Mouse (Mus musculus) kidney, adult 2 months (tissue): ENCODE data around the gene Sfrp5. TPM values are rescaled to one million over a fixed set of nuclear protein-coding genes. Genes with fewer than 3 reads are reported as not detected.

Experiments
- DNase-seq: peaks from one replicate; pipeline ENCODE4 v3.0.0; 2021
- H3K27ac ChIP-seq: fragments of 200-500 bp; 2 replicates; pipeline ENCODE4 v1.5.1; 2012; ENCODE audit warnings: low read depth, low read length, control low read depth, inconsistent platforms; ENCODE audit not compliant: insufficient read depth
- H3K27me3 ChIP-seq: fragments of 200-500 bp; replicated peaks from 2 replicates; pipeline ENCODE4 v1.6.1; 2012; ENCODE audit warnings: mild to moderate bottlenecking, moderate library complexity, low read length, inconsistent platforms; ENCODE audit not compliant: control insufficient read depth, insufficient read depth
- H3K36me3 ChIP-seq: fragments of 200-500 bp; 2 replicates; pipeline ENCODE4 v1.6.1; 2012; ENCODE audit warnings: mild to moderate bottlenecking, moderate library complexity, low read length, inconsistent platforms; ENCODE audit not compliant: control insufficient read depth, insufficient read depth
- H3K4me1 ChIP-seq: fragments of 200-500 bp; 2 replicates; pipeline ENCODE4 v1.6.1; 2011; ENCODE audit warnings: low read length; ENCODE audit not compliant: control insufficient read depth, insufficient read depth
- H3K4me3 ChIP-seq: fragments of 200-500 bp; 2 replicates; pipeline ENCODE4 v1.5.1; 2011; ENCODE audit warnings: mild to moderate bottlenecking, low read depth, low read length, control low read depth; ENCODE audit not compliant: insufficient read depth
- CTCF ChIP-seq: fragments of 200-500 bp; conservative IDR thresholded peaks from 2 replicates; pipeline ENCODE4 v1.5.1; 2011; ENCODE audit warnings: low read depth, mild to moderate bottlenecking, control low read depth, low read length, moderate library complexity, mixed read lengths; ENCODE audit not compliant: insufficient read depth, insufficient read length
- POLR2A ChIP-seq: fragments of 200-500 bp; IDR thresholded peaks from one replicate; pipeline ENCODE4 v1.6.1; 2011; ENCODE audit warnings: low read depth, low read length, control low read depth
- WGBS: fragments of 180-500 bp; shearing (Covaris S2); methylation state at CpG from one replicate; pipeline ENCODE4 v1.1.7; 2018; 5-methylcytosine and 5-hydroxymethylcytosine counted together
- polyA plus RNA-seq: library from polyadenylated mRNA; depleted of rRNA; stranded (reverse); fragments of >200 nt; gene quantifications from 2 replicates; pipeline ENCODE4 v1.2.3, GENCODE M21; 2012

Sfrp5 gene
- polyA plus RNA-seq, 1 experiment, result 3.6 TPM

- H3K27ac ChIP-seq, result no peak overlapping the region
- TF ChIP-seq CTCF (0 out of 2 replicates have a peak, but pooled peaks have one; percentile 5), POLR2A (no peak)
- no peaks in the 10 kb centered on the region for H3K4me1 ChIP-seq
- WGBS, result 65% methylated on average over 4 of the region's 4 CpGs
- 0 out of 2 replicates have a peak, but pooled peaks cover 2% of the 10 kb centered on the region for H3K27me3 ChIP-seq
- H3K4me3 ChIP-seq, result no peak overlapping the region
- no peak for DNase-seq
- H3K36me3 ChIP-seq, result no peaks in the 10 kb centered on the region
Measured at GRCm38 (mm10) chr19:42197066-42197465, 5.0 kb downstream of the Sfrp5 start.

- peak; percentile 40 for DNase-seq
- H3K4me3 ChIP-seq, result no peak overlapping the region
- no peak for TF ChIP-seq POLR2A
- no peak for TF ChIP-seq CTCF
- no peak overlapping the region for H3K27ac ChIP-seq
- 33% methylated on average over 4 of the region's 4 CpGs for WGBS
- H3K36me3 ChIP-seq, result no peaks in the 10 kb centered on the region
- H3K4me1 ChIP-seq, result no peaks in the 10 kb centered on the region
- no peaks in the 10 kb centered on the region for H3K27me3 ChIP-seq
Measured at GRCm38 (mm10) chr19:42196378-42196777, 5.7 kb downstream of the Sfrp5 start.

- Histone ChIP-seq H3K36me3 (no peaks in the 10 kb centered on the region), H3K27ac (no peak overlapping the region), H3K4me1 (no peaks in the 10 kb centered on the region), H3K4me3 (no peak overlapping the region), H3K27me3 (no peaks in the 10 kb centered on the region)
- TF ChIP-seq CTCF, result no peak
- no peak for TF ChIP-seq POLR2A
- no peak for DNase-seq
- 60% methylated on average over 2 of the region's 2 CpGs for WGBS
Measured at GRCm38 (mm10) chr19:42193311-42193710, 8.7 kb downstream of the Sfrp5 start.

- Histone ChIP-seq H3K27me3 (no peaks in the 10 kb centered on the region), H3K36me3 (no peaks in the 10 kb centered on the region), H3K4me1 (no peaks in the 10 kb centered on the region), H3K4me3 (no peak overlapping the region), H3K27ac (no peak overlapping the region)
- WGBS, result 31% methylated on average over 5 of the region's 5 CpGs
- peak; percentile 83 for TF ChIP-seq CTCF
- TF ChIP-seq POLR2A, result no peak
- peak; percentile 64 for DNase-seq
Measured at GRCm38 (mm10) chr19:42190494-42190893, 11.6 kb downstream of the Sfrp5 start.

GRCm38 (mm10) chr19:42189735-42190134 lies 12.3 kb downstream of the Sfrp5 start:
- H3K27me3 ChIP-seq, result no peaks in the 10 kb centered on the region
- H3K36me3 ChIP-seq, result no peaks in the 10 kb centered on the region
- DNase-seq, result no peak
- no peak for TF ChIP-seq CTCF
- TF ChIP-seq POLR2A, result no peak
- H3K27ac ChIP-seq, result no peak overlapping the region
- no peak overlapping the region for H3K4me3 ChIP-seq
- WGBS, result 65% methylated on average over 4 of the region's 4 CpGs
- H3K4me1 ChIP-seq, result no peaks in the 10 kb centered on the region

- H3K27me3 ChIP-seq, result no peaks in the 10 kb centered on the region
- TF ChIP-seq CTCF, result peak; percentile 40
- TF ChIP-seq POLR2A, result no peak
- no peak overlapping the region for H3K27ac ChIP-seq
- peaks cover 1% of the 10 kb centered on the region; the same call in 1 of the 2 replicates for H3K36me3 ChIP-seq
- H3K4me3 ChIP-seq, result no peak overlapping the region
- no peak for DNase-seq
- H3K4me1 ChIP-seq, result no peaks in the 10 kb centered on the region
- 66% methylated on average over 6 of the region's 6 CpGs for WGBS
Measured at GRCm38 (mm10) chr19:42182673-42183072, 19.4 kb downstream of the Sfrp5 start.

GRCm38 (mm10) chr19:42179356-42179755 lies 22.7 kb downstream of the Sfrp5 start:
- no peak for TF ChIP-seq CTCF
- TF ChIP-seq POLR2A, result no peak
- Histone ChIP-seq H3K4me3 (no peak overlapping the region), H3K36me3 (peaks cover 1% of the 10 kb centered on the region; the same call in 1 of the 2 replicates), H3K27me3 (no peaks in the 10 kb centered on the region), H3K27ac (no peak overlapping the region), H3K4me1 (no peaks in the 10 kb centered on the region)
- no peak for DNase-seq
- WGBS, result 90% methylated on average over 14 of the region's 14 CpGs
